8 mouse cellular contexts compared by ENCODE assay signal in genomic region chr9:22164711-22165668, GRCm38 (mm10). TPM values are rescaled to one million over a fixed set of nuclear protein-coding genes. Genes with fewer than 3 reads are reported as not detected.
DNase-seq lines count a peak whose midpoint lies in the region; ATAC-seq and TF ChIP-seq lines count a peak whose summit lies in the region.

No protein-coding gene starts in this region.

- H3ac ChIP-seq in C2C12 (ENCODE audit: control insufficient read depth, insufficient read length, low read depth), result peak overlapping the region; percentile 44

- no peak overlapping the region for H3K4me3 ChIP-seq in C2C12 (ENCODE audit: insufficient read depth, poor library complexity, severe bottlenecking)
- peak overlapping the region; percentile 58 for H3K4me3 ChIP-seq in heart, embryonic 12.5 days
- H3K4me3 ChIP-seq in lung, adult 2 months (replicated peaks; ENCODE audit: extremely low read depth, low read depth, low read length), result peak overlapping the region; percentile 47
- peak overlapping the region; percentile 61 for H3K4me3 ChIP-seq in neural tube, embryonic 15.5 days (replicated peaks)

- TF ChIP-seq CTCF in C2C12 (IDR thresholded peaks at IDR 0.05; ENCODE audit: control insufficient read depth, insufficient read depth, insufficient read length), result no peak
- TF ChIP-seq CTCF in lung, adult 2 months (IDR thresholded peaks at IDR 0.05; ENCODE audit: insufficient read depth, low read length), result no peak

- peak; percentile 43 for ATAC-seq in heart, embryonic 12.5 days (ENCODE audit: insufficient number of reproducible peaks, low FRiP score)
- peak; percentile 90 for ATAC-seq in neural tube, embryonic 15.5 days (ENCODE audit: low FRiP score)

- no peaks in the 10 kb centered on the region for H3K4me1 ChIP-seq in heart, embryonic 12.5 days (replicated peaks)
- no peaks in the 10 kb centered on the region for H3K4me1 ChIP-seq in lung, adult 2 months (ENCODE audit: control insufficient read depth, insufficient read depth, low read length)
- H3K4me1 ChIP-seq in neural tube, embryonic 15.5 days, result peaks cover 5% of the 10 kb centered on the region; the same call in 1 of the 2 replicates

- 2% methylated on average over 54 of the region's 54 CpGs for WGBS in heart, embryonic 12.5 days
- WGBS in lung, adult 2 months, result 4% methylated on average over 54 of the region's 54 CpGs
- WGBS in neural tube, embryonic 15.5 days, result 2% methylated on average over 53 of the region's 54 CpGs

- TF ChIP-seq POLR2A in lung, adult 2 months (IDR thresholded peaks at IDR 0.05; ENCODE audit: borderline replicate concordance, extremely low read depth, low read depth, low read length), result no peak; the same call in 1 of the 2 replicates

- H3K9me3 ChIP-seq in heart, embryonic 12.5 days (replicated peaks), result peaks cover 6% of the 10 kb centered on the region; the same call in 1 of the 2 replicates
- no peaks in the 10 kb centered on the region for H3K9me3 ChIP-seq in neural tube, embryonic 15.5 days (replicated peaks)

- no peaks in the 10 kb centered on the region for H3K36me3 ChIP-seq in C2C12 (ENCODE audit: control insufficient read depth, insufficient read depth)
- H3K36me3 ChIP-seq in heart, embryonic 12.5 days, result no peaks in the 10 kb centered on the region
- H3K36me3 ChIP-seq in neural tube, embryonic 15.5 days, result no peaks in the 10 kb centered on the region

- no peaks in the 10 kb centered on the region for H3K27me3 ChIP-seq in C2C12 (ENCODE audit: control insufficient read depth, insufficient read depth, insufficient read length)
- H3K27me3 ChIP-seq in heart, embryonic 12.5 days (replicated peaks), result peaks cover 11% of the 10 kb centered on the region
- no peaks in the 10 kb centered on the region for H3K27me3 ChIP-seq in neural tube, embryonic 15.5 days (replicated peaks)

- peak; percentile 43 for DNase-seq in MN1 (ENCODE audit: low spot score)
- DNase-seq in embryo, embryonic 11 days, result peak; percentile 78
- peak; percentile 34 to 44 for DNase-seq in kidney, postnatal 25 days
- peak; percentile 30 for DNase-seq in lung, adult 2 months
- DNase-seq in natural killer cell, adult 2 months (ENCODE audit: low spot score in 2 of 2), result no peak

- H3K79me3 ChIP-seq in C2C12 (ENCODE audit: low read depth), result no peaks in the 10 kb centered on the region

- peak overlapping the region; percentile 71 for H3K9ac ChIP-seq in heart, embryonic 12.5 days
- H3K9ac ChIP-seq in neural tube, embryonic 15.5 days (replicated peaks), result peak overlapping the region; percentile 74

- no peaks in the 10 kb centered on the region for H3K79me2 ChIP-seq in C2C12 (ENCODE audit: control insufficient read depth, insufficient read depth)

- peak overlapping the region; percentile 97 for H3K4me2 ChIP-seq in heart, embryonic 12.5 days
- H3K4me2 ChIP-seq in neural tube, embryonic 15.5 days, result peak overlapping the region; percentile 90

- no peak overlapping the region for H3K27ac ChIP-seq in heart, embryonic 12.5 days (ENCODE audit: poor library complexity, severe bottlenecking)
- peak overlapping the region; percentile 85 for H3K27ac ChIP-seq in neural tube, embryonic 15.5 days (replicated peaks)

TF ChIP-seq in C2C12, 6 proteins besides CTCF, POLR2A, EP300 and RAD21:
- TF ChIP-seq CEBPB (IDR thresholded peaks at IDR 0.05; ENCODE audit: low read depth) (no peak), USF1 (IDR thresholded peaks at IDR 0.05; ENCODE audit: low read depth) (no peak), MAX (IDR thresholded peaks at IDR 0.05) (no peak), MYOD1 (IDR thresholded peaks at IDR 0.05; ENCODE audit: control insufficient read depth, insufficient read length, low read depth) (no peak), MYOG (IDR thresholded peaks at IDR 0.05; ENCODE audit: control insufficient read depth, extremely low read depth, insufficient read length) (no peak), FOSL1 (IDR thresholded peaks at IDR 0.05; ENCODE audit: insufficient read depth, low read length, poor library complexity, severe bottlenecking) (no peak)

RNA-seq across cellular contexts. Expression of gene Pigyl, which starts 8.3 kb away (rescaled TPM):
- polyA plus RNA-seq in C2C12 (2012; fragmentation: generic; extraction: Trizol), result 47.9 TPM
- polyA plus RNA-seq in heart, embryonic 12.5 days (2016; fragmentation: Nextera tagmentation; extraction: Ambion mirVana), result 43.8 and 45.2 TPM in 2 replicates
- polyA plus RNA-seq in lung, adult 2 months (2012; rRNA removed), result 67.8 and 68.8 TPM in 2 replicates
- polyA plus RNA-seq in neural tube, embryonic 15.5 days (2015; fragmentation: Nextera tagmentation; extraction: Ambion mirVana), result 92.5 and 97.0 TPM in 2 replicates

RNA-seq across cellular contexts. Expression of gene Zfp872, which starts 22.9 kb away (rescaled TPM):
- not detected for polyA plus RNA-seq in C2C12 (2012; fragmentation: generic; extraction: Trizol)
- 0.17 TPM in 1 of 2 replicates, not detected in the other for polyA plus RNA-seq in heart, embryonic 12.5 days (2016; fragmentation: Nextera tagmentation; extraction: Ambion mirVana)
- polyA plus RNA-seq in lung, adult 2 months (2012; rRNA removed), result 0.10 and 0.12 TPM in 2 replicates
- polyA plus RNA-seq in neural tube, embryonic 15.5 days (2015; fragmentation: Nextera tagmentation; extraction: Ambion mirVana), result 0.42 and 0.58 TPM in 2 replicates

RNA-seq across cellular contexts. Expression of gene Acp5, which starts 29.5 kb away (rescaled TPM):
- 0.08 TPM for polyA plus RNA-seq in C2C12 (2012; fragmentation: generic; extraction: Trizol)
- 28.9 and 31.6 TPM in 2 replicates for polyA plus RNA-seq in heart, embryonic 12.5 days (2016; fragmentation: Nextera tagmentation; extraction: Ambion mirVana)
- polyA plus RNA-seq in lung, adult 2 months (2012; rRNA removed), result 47.7 and 54.5 TPM in 2 replicates
- 1.0 and 7.1 TPM in 2 replicates for polyA plus RNA-seq in neural tube, embryonic 15.5 days (2015; fragmentation: Nextera tagmentation; extraction: Ambion mirVana)

RNA-seq across cellular contexts. Expression of gene Elof1, which starts 48.0 kb away (rescaled TPM):
- 183 TPM for polyA plus RNA-seq in C2C12 (2012; fragmentation: generic; extraction: Trizol)
- 102 and 104 TPM in 2 replicates for polyA plus RNA-seq in heart, embryonic 12.5 days (2016; fragmentation: Nextera tagmentation; extraction: Ambion mirVana)
- 176 and 180 TPM in 2 replicates for polyA plus RNA-seq in lung, adult 2 months (2012; rRNA removed)
- polyA plus RNA-seq in neural tube, embryonic 15.5 days (2015; fragmentation: Nextera tagmentation; extraction: Ambion mirVana), result 183 and 193 TPM in 2 replicates

Comparison
In these comparisons a context has a peak if more than half of its experiments do, and no peak if none do; other contexts are left out.
1. DNase-seq: peak in MN1 (single experiment), embryo, embryonic 11 days (single experiment), kidney, postnatal 25 days (2 of 2) and lung, adult 2 months (single experiment); none in natural killer cell, adult 2 months (0 of 2).